Mouse (Mus musculus) bone marrow macrophage, adult 2 months (primary cell): ENCODE results near the gene Clec4a3. TPM values are rescaled to one million over a fixed set of nuclear protein-coding genes. Genes with fewer than 3 reads are reported as not detected.

Experiments used
- H3K27ac ChIP-seq: 2 replicates; pipeline ENCODE4 v1.5.1; 2012; ENCODE audit warnings: low read depth, low read length; ENCODE audit not compliant: insufficient read depth
- H3K4me1 ChIP-seq: 2 replicates; pipeline ENCODE4 v1.6.1; 2012; ENCODE audit warnings: low read length; ENCODE audit not compliant: control insufficient read depth, insufficient read depth
- H3K4me3 ChIP-seq: 2 replicates; pipeline ENCODE4 v1.5.1; 2012; ENCODE audit warnings: mild to moderate bottlenecking, low read length, moderate library complexity; ENCODE audit not compliant: insufficient read depth
- CTCF ChIP-seq: IDR thresholded peaks from 2 replicates; pipeline ENCODE4 v1.5.1; 2012; ENCODE audit warnings: low read depth, mild to moderate bottlenecking, low read length, moderate library complexity
- POLR2A ChIP-seq: IDR thresholded peaks from 2 replicates; pipeline ENCODE4 v1.6.1; 2012; ENCODE audit warnings: mild to moderate bottlenecking, low read depth, low read length, borderline replicate concordance
- polyA plus RNA-seq: library from polyadenylated mRNA; stranded (reverse); fragments of >200 nt; gene quantifications from 2 replicates; pipeline ENCODE4 v1.2.4, GENCODE M21; 2012; ENCODE audit not compliant: missing spikeins, insufficient read depth, insufficient read length

Clec4a3 gene
- polyA plus RNA-seq, 1 experiment: 503 TPM

- TF ChIP-seq POLR2A (no peak), CTCF (peak; percentile 57)
These were observed 53.3 kb downstream of the Clec4a3 start for GRCm38 (mm10) chr6:123005591-123005990.

More at GRCm38 (mm10) chr6:123005591-123005990, 53.3 kb downstream of the Clec4a3 start:
- Histone ChIP-seq H3K4me1 (peaks cover 3% of the 10 kb centered on the region), H3K27ac (no peak overlapping the region), H3K4me3 (no peak overlapping the region)

Other genes starting within 250 kb of the Clec4a3 start
- not detected in 2 replicates for gene Nanog, start 245.0 kb upstream of the Clec4a3 start, polyA plus RNA-seq
- 5.8 and 6.4 TPM in 2 replicates for gene Slc2a3, start 150.9 kb upstream of the Clec4a3 start, polyA plus RNA-seq
- gene Foxj2, start 132.6 kb upstream of the Clec4a3 start, polyA plus RNA-seq: 30.3 and 34.4 TPM in 2 replicates
- 718 and 808 TPM in 2 replicates for gene C3ar1, start 96.4 kb upstream of the Clec4a3 start, polyA plus RNA-seq
- 61.2 and 67.3 TPM in 2 replicates for gene Necap1, start 78.0 kb upstream of the Clec4a3 start, polyA plus RNA-seq
- 1,148 and 1,154 TPM in 2 replicates for gene Clec4a1, start 30.7 kb upstream of the Clec4a3 start, polyA plus RNA-seq
- gene Clec4a4, start 37.9 kb downstream of the Clec4a3 start, polyA plus RNA-seq: 1.2 and 3.0 TPM in 2 replicates
- gene Clec4b1, start 97.4 kb downstream of the Clec4a3 start, polyA plus RNA-seq: 78.5 and 82.7 TPM in 2 replicates
- 591 and 603 TPM in 2 replicates for gene Clec4a2, start 153.9 kb downstream of the Clec4a3 start, polyA plus RNA-seq
- gene Clec4b2, start 220.4 kb downstream of the Clec4a3 start, polyA plus RNA-seq: not detected in 2 replicates